Mouse (Mus musculus) urinary bladder, postnatal 36 days (tissue): ENCODE results near the gene Cdh13.

ENCODE experiments used
- DNase-seq, 2 experiments: peaks; one replicate each; pipeline ENCODE4 v3.0.0; 2022; ENCODE audit warnings: low spot score in 2 of 2, mixed read lengths in 1 of 2

The Cdh13 gene

DNA sequence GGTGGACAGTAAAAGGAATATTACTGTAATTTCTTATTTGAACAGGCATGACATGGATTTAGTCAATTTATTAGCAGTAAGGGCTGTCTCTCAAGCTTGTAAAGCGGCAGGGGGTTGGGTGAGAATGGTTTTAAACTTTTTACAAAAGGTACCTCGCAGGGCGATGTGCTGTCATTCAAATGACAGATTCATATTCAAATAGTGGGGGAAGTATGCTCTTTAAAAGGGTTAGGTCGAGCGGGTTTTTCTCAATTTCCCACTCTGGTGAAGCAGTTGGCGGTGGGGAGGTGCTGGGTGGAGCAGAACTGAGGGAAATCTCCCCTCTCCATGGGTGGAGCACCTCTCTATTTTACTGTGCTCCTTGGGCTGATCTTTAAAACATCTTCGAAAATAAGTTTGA is 513.0 kb downstream of the Cdh13 start:
- no peak for DNase-seq

DNA sequence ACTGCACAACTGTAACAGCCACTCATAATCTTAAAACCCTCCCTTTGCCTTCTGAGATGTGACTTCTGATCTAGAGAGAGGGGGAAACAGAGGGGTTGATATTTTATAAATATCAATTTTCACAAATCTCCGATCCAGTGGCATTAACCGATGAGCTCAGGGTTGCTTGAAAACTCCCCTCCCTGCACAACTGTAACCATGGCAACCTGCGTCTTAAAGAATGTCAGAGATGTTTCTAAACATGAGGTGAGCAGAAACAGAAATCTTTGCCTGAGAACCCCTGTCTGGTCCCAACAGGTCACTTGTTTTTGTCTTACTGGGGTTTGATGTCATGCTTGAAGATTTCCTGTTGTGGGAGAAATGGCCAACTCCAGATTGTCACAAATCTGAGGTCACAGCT is 513.6 kb downstream of the Cdh13 start:
- no peak for DNase-seq

DNA sequence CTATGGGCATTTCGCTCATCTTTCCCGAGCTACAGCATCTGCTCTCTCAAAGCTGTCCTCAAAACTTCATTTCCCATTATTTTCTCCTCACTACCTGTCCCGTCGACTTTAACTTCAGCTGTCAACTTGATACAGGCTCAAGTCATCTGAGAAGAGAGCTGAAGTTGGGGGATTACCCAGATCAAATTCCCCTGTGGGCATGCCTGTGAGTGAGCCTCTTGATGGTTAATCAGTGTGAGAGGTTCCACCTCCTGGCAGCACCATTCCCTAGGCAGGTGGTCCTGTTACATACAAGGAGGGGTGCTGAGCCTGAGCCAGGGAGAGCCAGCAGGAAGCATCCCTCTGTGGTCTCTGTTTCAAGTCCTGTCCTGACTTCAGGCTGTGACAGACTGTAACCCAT is 519.6 kb downstream of the Cdh13 start:
- DNase-seq = no peak

DNA sequence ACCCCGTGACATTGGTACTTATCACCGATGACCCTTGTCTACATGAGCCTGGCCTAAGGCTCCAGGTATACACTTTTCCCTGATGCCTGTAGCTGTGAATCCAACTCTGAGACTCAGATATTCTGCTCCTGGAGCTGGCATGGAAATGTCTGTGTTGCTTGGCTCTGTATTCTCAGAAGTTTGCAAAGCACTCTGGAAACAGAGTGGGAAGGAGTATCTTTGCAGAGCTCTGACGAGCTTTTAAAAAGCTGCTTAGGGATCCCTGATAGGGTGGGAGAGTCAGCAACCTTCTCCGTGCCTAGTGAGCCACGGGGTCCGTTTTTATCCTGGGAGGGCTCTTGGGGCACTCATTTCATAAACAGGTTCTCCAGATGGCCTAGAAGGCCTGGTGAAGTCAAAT is 526.1 kb downstream of the Cdh13 start:
- no peak for DNase-seq

DNA sequence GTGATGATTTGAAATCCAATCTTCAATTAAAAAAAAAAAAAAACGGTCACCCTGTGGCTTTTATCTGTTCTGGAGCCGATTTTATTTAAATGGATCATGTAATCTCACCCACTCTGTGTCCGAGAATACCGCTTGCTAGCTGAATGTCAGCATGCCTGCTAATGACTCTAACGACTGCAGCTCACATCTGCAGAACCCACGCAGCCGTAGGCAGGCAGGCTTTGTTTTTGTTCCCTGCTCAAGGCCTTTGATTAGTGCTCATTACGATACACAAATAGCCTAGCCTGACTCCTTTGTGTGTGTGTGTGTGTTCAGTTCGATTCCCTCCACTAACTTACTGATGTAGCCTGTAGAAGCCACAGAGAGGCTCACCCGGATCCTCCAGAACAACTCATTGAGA is 531.5 kb downstream of the Cdh13 start:
- no peak for DNase-seq

DNA sequence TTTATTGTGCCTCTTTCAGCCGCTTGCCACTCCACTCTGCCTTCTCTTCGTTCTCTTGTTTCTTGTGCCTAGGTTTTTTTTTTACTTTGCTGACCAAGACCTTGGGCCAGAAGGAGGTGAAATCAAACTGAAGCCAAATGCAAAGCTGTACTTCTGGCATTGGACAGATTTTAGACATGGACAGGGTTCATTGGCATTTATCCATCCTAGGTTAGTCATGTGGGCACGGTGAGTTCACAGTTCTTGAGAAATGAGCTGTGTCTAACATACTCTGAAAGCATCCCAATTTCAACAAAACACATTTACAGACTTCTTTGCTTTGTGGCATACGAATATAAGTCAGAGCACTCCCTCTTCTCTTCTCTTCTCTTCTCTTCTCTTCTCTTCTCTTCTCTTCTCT is 543.2 kb downstream of the Cdh13 start:
- DNase-seq = no peak

DNA sequence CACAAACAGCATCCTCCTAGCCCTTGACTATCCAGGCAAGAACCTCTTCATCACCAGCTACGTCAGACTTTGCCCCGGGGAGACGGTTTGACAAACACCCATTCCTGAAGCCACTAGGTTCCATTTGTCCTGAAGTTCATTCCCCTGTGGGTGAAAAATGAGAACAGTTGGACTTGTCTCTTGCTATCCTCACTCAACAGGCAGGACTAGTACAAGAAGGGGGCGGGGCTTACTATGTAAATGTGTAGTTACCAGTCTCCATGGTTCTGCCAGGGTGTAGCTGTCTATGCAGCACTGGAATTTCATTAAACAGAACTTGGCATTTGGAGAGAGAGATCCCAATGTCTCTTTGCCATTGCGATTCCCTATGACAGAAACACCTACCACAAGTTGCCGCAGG is 544.2 kb downstream of the Cdh13 start:
- DNase-seq = no peak

DNA sequence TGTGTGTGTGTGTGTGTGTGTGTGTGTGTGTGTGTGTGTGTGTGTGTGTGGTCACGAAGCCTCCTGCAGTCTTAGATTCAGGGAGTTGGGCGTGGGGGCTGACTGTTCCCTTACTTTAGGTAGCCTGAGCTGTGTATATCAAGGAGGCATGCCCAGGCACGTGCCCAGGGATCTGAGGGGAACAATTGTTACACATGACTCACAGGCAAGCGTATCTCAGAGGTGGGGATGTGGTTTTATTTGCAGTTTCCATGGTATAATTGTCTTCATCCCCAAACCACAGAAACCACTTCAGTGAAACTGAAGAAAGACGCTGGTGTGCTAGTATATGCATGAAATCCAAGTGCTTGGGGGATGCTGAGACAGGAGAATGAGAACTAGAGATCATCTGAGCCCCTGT is 546.8 kb downstream of the Cdh13 start:
- DNase-seq = peak; percentile 45 to 58

DNA sequence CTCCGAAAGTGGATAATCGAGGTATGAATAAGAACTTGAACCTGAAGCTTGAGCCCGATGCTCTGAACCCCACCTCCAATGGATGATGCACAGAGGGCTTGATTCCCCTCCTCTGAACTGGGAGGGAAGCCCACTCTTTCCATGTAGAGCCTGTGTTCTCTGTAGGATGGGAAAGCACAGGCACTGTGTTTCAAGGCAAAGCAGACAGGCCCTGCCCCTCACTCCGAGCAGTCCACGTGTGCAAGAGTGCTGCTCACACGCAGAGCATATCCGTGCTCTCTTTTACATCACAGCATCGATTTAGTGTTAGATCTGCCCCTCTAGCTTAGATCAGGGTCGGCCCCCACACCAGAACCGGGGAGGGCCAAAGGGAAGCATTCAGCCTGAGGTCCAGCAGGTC is 547.5 kb downstream of the Cdh13 start:
- DNase-seq = no peak

DNA sequence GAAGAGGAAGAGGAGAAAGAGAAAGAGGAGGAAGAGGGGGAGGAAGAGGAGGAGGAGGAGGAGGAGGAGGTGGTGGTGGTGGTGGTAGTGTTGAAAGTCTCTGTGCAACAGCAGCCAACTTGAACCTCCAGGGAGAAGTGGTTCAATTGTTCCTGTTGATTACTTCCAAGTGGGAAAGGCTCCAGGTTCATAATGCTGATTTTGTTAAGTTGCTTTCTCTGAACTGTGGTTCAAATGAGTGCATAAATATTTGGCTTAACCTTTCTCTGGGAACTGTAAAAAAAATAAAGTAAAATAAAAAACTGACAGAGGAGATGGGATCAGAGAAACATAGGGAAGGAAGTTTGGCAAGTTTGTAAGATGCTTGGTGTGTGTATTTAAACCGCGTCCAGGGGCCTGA is 555.3 kb downstream of the Cdh13 start:
- no peak for DNase-seq

DNA sequence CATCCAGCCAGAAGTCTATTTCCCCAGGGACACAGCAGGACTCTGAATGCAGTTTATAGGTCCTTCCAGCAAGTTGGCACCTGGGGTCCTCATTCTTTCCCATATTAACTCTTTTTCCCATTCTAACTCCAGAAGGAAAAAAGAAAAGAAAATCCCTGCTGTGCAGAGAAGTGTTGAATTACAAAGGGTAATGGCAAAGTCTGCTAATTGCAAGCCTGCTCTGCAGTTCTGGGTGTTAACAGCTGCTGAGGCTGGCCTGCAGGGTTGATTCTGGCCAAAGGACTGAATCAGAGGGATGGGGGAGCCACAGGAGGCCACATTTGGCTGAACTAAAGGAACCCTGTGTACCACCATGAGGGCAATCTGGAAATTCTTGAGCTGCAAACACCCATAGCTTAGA is 562.2 kb downstream of the Cdh13 start:
- no peak for DNase-seq

DNA sequence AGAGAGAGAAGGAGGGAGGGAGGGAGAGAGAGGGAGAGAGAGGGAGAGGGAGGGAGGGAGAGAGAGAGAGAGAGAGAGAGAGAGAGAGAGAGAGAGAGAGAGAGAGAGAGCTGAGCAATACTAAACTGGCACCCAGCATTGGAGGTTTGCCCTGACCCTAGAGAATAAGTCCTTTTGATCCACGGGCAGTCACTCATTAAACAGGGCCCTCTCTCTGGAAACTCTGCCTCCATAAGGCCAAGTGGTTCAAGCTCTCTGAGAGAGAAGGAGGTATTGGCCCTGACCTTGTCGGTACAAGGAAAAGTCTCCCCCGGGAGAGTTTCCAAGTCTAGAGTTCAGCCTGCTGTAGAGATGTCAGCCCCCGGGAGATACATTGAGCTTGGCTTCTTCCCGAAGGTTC is 564.5 kb downstream of the Cdh13 start:
- no peak for DNase-seq

DNA sequence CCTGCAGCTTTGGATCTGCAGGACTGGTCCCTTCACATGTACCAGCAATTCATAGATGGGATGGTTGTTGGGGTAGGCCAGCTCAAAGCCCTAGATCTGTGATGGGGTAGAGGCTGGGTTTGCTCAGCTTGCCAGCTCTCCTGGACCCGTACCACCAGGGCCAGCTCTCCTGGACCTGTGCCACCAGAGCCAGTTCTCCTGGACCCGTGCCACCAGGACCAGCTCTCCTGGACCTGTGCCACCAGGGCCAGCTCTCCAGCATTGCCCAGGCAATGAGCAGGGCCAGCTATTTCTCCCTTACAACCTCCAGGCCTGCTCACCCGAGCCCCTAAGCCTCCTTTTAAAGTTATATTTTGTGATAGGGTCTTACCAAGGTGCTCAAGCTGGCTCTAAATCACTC is 566.0 kb downstream of the Cdh13 start:
- no peak for DNase-seq

DNA sequence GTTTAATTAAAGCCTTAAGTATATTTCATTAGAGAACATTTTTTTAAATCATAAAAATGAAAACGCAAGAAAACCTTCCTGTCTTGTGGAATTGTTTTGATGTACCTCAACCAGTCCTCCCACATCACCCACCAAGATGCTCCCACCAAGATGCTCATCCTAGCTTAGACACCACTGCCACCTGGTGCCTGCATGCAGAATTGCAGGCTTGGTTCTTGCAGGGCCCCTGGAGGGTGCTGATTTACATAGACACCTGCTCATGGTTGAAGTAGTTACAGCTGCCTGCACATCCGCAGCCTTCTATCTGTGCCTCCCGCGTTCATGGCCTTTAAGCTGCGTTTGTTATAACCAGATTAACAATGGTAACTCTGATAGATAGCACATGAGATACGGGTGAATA is 566.8 kb downstream of the Cdh13 start:
- peak; percentile 28 to 68 for DNase-seq

DNA sequence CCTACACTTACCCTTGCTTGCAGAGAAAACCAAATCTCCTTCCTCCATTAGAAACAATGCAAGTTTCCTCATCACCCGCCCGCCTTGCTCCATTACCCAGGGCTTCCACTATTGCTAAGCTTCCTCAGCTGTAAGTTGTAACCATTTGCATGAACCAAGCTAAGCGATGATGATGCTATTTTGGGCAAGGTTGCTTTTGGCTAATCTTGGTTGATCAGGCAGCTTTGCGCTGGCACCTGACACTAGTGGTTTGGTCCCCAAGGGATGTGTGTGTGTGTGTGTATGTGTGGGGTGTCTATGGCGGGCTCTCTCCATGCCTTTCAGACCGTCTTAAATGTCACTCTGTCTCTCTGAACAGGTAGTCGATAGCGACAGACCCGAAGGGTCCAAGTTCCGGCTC is 567.8 kb downstream of the Cdh13 start:
- no peak for DNase-seq

DNA sequence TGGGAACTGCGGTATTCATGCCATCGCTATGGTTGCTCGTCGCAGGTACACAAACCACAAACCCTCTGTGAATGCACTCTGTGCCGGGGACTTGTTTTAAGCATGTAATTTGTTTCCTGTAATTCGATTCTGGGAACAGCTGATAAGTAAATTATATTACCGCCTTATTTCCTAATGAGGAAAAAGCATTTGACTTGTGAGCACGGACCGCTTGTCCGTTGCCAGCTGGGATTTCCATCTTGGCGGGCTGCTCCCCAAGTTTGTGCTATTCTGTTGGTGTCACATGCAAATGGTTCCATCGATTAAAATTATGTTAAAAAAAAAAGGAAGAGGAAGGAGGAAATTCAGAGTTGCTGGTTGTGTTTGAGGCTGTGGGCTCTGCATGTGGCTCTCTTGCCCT is 569.3 kb downstream of the Cdh13 start:
- no peak for DNase-seq

DNA sequence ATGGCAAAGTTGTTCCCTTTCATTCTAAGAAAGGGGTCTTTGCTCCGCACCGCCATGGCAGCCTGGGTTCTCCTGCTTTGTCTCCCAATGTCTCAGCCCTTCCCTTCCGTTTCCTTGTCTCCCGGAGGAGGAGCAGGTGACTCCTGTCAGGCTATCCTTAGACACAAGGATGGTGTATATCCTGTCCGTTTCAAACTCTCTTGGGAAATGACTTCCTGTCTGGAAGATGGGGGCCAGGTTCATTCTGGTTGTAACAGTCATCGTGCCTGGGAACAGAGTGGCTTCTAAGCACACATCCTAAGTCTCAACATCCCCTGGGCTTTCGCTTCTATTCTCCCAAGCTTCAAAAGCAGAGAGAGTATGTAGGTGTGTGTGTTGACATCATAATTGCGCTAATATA is 571.1 kb downstream of the Cdh13 start:
- DNase-seq = no peak

DNA sequence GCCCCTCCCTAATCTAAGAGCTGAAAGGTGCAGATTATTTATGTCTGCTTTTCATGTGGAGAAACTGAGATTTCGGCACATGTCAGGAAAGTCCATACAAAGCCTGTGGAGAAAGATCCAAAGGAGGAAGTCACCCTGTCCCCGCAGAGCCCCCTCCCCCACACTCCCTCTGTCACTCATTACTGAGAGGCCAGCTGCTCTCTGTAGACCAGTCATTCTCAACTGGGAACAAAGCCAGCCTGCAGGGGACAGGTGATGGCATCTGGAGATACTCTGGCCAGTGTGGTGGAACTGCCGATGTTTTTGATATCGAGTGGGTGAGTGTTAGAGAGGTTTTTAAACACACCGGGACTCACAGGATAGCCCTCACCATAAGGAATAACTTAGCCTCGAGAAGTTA is 582.8 kb downstream of the Cdh13 start:
- no peak for DNase-seq

DNA sequence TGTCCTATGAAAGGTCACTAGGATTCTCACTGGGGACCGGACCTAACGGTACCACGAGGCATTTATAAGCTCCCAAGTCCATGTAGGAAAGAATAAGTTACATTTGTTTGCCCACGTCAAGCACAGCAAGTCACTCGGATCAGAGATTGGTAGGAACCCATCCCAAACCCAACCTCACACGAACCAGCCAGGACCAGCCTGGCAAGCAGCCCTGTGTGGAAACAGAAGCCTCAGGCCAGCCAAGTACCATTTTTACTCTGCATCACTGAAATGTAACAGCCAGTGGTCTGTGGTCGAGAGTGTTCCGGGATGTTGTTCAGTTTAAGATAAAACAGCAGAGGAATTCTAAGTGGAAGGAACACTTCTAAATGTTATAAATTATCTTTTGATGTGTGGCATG is 587.2 kb downstream of the Cdh13 start:
- DNase-seq = no peak

DNA sequence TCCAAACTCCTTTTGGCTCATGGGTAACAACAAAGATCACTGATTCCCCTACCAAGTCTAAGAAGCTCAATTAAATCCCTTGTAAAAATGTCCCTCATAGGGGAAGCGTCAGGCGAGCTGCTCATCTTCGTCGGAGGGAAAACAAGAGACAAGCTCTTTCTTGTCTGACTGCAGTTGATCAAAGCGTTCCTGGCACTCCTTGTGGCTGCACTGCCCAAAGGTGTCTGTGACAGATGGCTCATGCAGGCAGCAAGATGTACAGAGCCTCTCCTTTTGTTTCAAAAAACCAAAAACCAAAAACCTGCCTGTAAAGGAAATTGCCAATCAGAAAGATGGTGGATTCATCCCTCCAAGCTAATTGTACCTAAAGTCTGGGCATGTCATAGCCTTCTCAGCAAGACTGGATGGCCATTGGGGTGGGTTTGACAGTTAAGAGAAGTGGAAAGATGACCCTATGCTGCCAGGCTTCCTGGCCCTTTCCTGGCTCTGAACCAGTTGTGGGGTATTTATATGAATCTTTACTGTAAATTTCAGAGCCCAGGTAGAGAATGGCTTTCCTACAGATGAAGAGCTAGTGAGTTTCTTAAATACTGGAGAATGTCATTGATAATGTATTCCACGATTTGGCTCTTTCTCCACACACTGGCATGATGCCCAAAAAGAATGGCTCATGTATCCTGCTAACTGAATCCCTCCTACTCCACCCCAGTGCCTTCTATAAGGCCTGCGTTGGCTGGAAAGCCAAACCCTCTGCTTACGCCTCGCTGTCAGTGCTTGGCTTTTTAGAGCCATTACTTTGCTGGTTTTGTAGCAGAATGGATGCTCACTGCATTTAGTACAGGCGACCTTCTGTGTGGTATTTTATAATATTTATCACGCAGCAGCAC is 596.6 kb downstream of the Cdh13 start:
- DNase-seq = no peak

DNA sequence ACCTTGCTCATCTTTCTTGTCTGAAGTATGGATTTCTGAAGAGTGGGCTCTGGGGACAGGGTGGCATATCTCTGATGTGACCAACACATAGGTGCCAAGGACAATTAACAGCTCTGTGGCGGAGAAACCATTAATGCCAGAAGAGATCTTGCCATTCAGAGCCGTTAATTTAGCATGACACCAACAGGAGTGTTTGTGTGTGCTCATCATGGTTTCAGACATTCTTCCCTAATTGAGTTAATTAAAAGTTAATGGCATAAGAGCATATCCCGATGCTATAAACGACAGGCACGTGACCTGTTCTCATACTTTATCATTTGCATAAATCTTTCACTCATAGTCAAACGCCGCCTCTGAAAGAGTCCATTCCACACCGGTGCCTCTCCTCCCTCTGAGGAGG is 600.8 kb downstream of the Cdh13 start:
- no peak for DNase-seq

DNA sequence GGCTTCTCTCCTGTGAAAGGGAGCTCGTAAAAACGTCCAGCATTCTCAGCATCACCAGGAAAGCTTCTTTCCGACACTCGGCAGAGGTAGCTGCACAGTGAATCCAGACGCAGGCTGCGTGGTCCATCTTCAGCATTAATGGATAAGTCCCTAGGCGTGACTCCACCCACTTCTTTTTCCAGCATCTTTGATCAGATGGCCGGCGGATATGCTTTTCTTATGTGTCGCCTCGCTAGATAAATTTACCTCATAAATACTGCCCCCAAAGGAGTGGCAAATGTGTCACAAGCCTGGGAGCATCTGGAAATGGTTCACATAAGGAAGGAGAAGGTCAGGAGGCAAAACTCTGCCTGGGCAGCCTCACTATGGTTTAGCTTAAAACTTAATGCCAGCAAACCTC is 601.5 kb downstream of the Cdh13 start:
- DNase-seq = no peak

DNA sequence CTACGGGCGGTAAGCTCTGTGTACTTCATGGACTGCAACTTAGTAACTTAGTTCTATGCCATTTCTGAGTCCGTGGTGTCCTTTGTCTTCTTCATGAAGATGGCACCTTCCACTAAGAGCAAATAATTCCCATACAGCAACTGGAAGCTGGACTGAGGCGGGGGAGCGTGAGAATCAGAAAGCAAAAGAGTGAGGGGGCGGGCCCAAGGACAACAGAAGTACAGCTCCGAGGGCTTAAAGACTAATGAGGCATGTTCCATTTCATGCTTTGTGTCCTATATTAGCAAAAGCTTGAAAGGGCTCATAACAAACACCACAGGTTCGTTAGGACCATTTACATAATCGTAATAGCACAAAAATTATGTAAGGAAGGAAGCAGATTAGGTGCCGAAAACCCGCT is 618.9 kb downstream of the Cdh13 start:
- DNase-seq = no peak

DNA sequence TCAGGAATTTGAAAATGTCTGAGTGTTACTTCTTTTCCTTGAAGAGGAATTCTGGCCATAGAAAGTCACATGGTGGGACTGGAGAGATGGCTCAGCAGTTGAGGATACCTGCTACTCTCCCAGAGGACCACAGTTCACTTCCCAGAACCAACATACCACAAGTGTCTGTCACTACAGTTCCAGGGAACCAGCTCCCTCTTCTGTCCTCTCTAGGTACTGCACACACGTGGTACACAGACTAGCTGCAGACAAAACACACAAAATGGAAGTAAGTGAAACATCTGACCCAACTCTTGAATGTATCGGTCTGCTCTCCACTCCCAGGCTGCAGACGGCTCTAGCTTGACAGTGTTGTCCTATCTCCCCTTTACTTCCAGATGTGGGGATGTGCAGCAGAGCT is 633.0 kb downstream of the Cdh13 start:
- DNase-seq = no peak
